Mouse (Mus musculus): ENCODE data around the gene Tmem212.

The Tmem212 gene

GRCm38 (mm10) chr3:27843266-27843665 lies 52.9 kb downstream of the Tmem212 start:
- no peak for DNase-seq (ENCODE audit: low spot score in 2 of 2)

- no peak for DNase-seq (ENCODE audit: low spot score in 2 of 2)
These were observed 53.3 kb downstream of the Tmem212 start for GRCm38 (mm10) chr3:27842856-27843255.

- DNase-seq (ENCODE audit: low spot score in 2 of 2), result no peak
These were observed 55.9 kb downstream of the Tmem212 start for GRCm38 (mm10) chr3:27840311-27840710.

- no peak for DNase-seq (ENCODE audit: low spot score in 2 of 2)
These were observed 56.4 kb downstream of the Tmem212 start for GRCm38 (mm10) chr3:27839795-27840194.

- DNase-seq (ENCODE audit: low spot score in 2 of 2), result no peak
These were observed 56.9 kb downstream of the Tmem212 start for GRCm38 (mm10) chr3:27839231-27839630.

GRCm38 (mm10) chr3:27836297-27836696 lies 59.9 kb downstream of the Tmem212 start:
- no peak for DNase-seq (ENCODE audit: low spot score in 2 of 2)

GRCm38 (mm10) chr3:27835786-27836185 lies 60.4 kb downstream of the Tmem212 start:
- DNase-seq (ENCODE audit: low spot score in 2 of 2), result no peak

- no peak for DNase-seq (ENCODE audit: low spot score in 2 of 2)
These were observed 67.4 kb downstream of the Tmem212 start for GRCm38 (mm10) chr3:27828755-27829154.

- DNase-seq (ENCODE audit: low spot score in 2 of 2), result no peak
These were observed 68.9 kb downstream of the Tmem212 start for GRCm38 (mm10) chr3:27827236-27827635.

GRCm38 (mm10) chr3:27825985-27826384 lies 70.2 kb downstream of the Tmem212 start:
- no peak for DNase-seq (ENCODE audit: low spot score in 2 of 2)
